Mouse (Mus musculus): Measurements from ENCODE around the gene Pou2f1. TPM values are rescaled to one million over a fixed set of nuclear protein-coding genes. Genes with fewer than 3 reads are reported as not detected.

Pou2f1 gene
- polyA plus RNA-seq, 1 experiment from 2014 or later: 19.6 TPM

DNA sequence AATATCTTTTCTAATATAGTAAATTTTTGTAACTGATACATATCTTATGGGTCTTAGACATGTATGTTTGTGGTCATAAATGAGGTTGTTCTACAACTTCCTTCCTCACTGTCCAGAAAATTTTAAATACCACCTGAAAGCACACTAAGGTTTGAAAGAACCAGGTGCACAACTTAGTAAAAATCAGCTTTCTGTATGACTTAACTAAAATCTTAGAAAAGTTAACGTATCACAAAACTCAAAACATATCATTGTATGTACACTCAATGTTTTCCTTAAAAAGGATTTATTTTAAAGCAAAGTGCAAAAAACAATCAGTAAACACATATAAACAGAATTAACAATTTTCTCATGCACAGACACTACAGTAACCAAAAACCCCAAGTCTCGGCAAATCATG is 69.6 kb downstream of the Pou2f1 start:
- 96% methylated on average over 2 of the region's 2 CpGs for WGBS
- Histone ChIP-seq H3K4me1 (peaks cover 21% of the 10 kb centered on the region; the same call in 1 of the 2 replicates), H3K36me3 (no peaks in the 10 kb centered on the region), H3K9me3 (no peaks in the 10 kb centered on the region), H3K27ac (no peak overlapping the region), H3K27me3 (replicated peaks) (no peaks in the 10 kb centered on the region), H3K4me2 (replicated peaks) (no peak overlapping the region), H3K9ac (no peak overlapping the region), H3K4me3 (no peak overlapping the region)
- ATAC-seq (ENCODE audit: low FRiP score, low read depth): no peak

DNA sequence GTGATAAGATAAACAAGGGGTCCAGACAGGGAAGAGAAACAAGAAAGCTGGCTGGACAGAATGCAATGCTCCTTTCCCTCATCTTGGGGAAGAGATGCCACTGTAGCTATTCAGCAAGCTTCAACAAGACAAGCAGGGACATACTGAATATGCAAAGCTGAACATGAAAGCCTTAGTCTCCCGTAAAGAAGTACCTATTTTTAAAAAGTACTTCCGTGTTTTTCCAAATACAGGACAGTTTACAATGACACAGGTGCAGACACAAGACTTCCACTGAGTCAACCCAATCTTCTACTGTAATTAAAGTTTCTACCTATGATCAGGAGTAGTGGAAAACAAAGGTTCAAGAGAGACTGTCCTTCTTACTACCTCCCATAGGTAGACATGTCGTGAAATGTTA is 72.0 kb downstream of the Pou2f1 start:
- H3K4me2 ChIP-seq (replicated peaks): no peak overlapping the region
- WGBS: 92% methylated on average over 3 of the region's 3 CpGs
- peaks cover 10% of the 10 kb centered on the region; the same call in 1 of the 2 replicates for H3K4me1 ChIP-seq
- H3K9me3 ChIP-seq: no peaks in the 10 kb centered on the region
- H3K9ac ChIP-seq: no peak overlapping the region
- no peak overlapping the region for H3K27ac ChIP-seq
- no peak overlapping the region for H3K4me3 ChIP-seq
- no peaks in the 10 kb centered on the region for H3K36me3 ChIP-seq
- ATAC-seq (ENCODE audit: low FRiP score, low read depth): no peak
- H3K27me3 ChIP-seq (replicated peaks): no peaks in the 10 kb centered on the region

GRCm38 (mm10) chr1:165927507-165928279 is 74.8 kb downstream of the Pou2f1 start:
- Histone ChIP-seq H3K27ac (no peak overlapping the region), H3K4me1 (no peaks in the 10 kb centered on the region), H3K9me3 (no peaks in the 10 kb centered on the region), H3K27me3 (replicated peaks) (no peaks in the 10 kb centered on the region), H3K4me3 (no peak overlapping the region), H3K9ac (no peak overlapping the region), H3K36me3 (no peaks in the 10 kb centered on the region), H3K4me2 (replicated peaks) (no peak overlapping the region)
- 94% methylated on average over 7 of the region's 7 CpGs for WGBS
- ATAC-seq (ENCODE audit: low FRiP score, low read depth): no peak

DNA sequence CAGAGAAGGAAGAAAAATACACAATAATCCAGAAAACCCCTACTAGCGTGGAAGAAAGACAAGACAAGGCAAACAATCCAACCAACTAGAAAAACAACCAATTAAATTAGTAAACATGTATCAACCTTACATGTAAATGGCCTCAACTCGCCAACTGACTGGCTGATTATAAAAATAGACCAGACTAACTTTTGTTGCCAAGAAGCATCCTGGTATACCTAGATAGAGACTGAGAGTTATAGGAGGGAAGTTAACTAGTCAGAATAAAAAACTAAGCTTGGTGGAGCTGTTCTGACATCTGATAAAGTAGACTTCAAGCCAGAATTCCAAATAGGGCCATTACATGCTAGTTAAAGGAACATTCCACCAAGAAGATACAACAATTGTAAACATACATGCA is 77.3 kb downstream of the Pou2f1 start:
- no peak overlapping the region for H3K9ac ChIP-seq
- no peak for ATAC-seq (ENCODE audit: low FRiP score, low read depth)

GRCm38 (mm10) chr1:165922488-165922887 is 80.0 kb downstream of the Pou2f1 start:
- Histone ChIP-seq H3K27ac (no peak overlapping the region), H3K4me1 (no peaks in the 10 kb centered on the region), H3K4me2 (replicated peaks) (no peak overlapping the region), H3K36me3 (no peaks in the 10 kb centered on the region), H3K9me3 (no peaks in the 10 kb centered on the region), H3K27me3 (replicated peaks) (no peaks in the 10 kb centered on the region), H3K4me3 (no peak overlapping the region), H3K9ac (no peak overlapping the region)
- WGBS: 91% methylated on average over 1 of the region's 1 CpGs
- ATAC-seq (ENCODE audit: low FRiP score, low read depth): no peak

More for the DNA sequence above, 77.3 kb downstream of the Pou2f1 start:
- Histone ChIP-seq H3K27me3 (replicated peaks) (no peaks in the 10 kb centered on the region), H3K4me1 (no peaks in the 10 kb centered on the region), H3K4me2 (replicated peaks) (no peak overlapping the region), H3K36me3 (no peaks in the 10 kb centered on the region), H3K9me3 (no peaks in the 10 kb centered on the region), H3K27ac (no peak overlapping the region), H3K4me3 (no peak overlapping the region)
- WGBS: 95% methylated on average over 2 of the region's 2 CpGs

DNA sequence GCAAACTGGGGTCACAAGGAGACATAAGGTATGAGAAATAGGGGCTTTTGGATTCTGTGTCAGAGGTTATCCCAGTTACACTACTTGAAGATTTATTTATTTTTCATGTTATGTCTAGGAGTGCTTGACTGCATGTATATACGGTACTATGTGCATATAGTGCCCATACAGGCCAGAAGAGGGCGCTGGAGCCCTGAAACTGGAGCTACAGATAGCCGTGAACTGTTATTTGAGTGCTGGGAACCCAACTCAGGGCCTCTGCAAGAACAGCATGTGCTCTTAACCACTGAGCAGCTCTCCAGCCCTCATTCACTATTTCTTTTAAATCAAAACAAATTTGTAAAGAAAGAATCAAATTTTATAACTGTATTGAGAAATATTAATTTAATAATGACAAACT is 81.5 kb downstream of the Pou2f1 start:
- Histone ChIP-seq H3K27me3 (replicated peaks) (no peaks in the 10 kb centered on the region), H3K4me2 (replicated peaks) (no peak overlapping the region), H3K27ac (no peak overlapping the region), H3K9me3 (no peaks in the 10 kb centered on the region), H3K36me3 (peaks cover 9% of the 10 kb centered on the region; the same call in 1 of the 2 replicates), H3K4me3 (no peak overlapping the region), H3K4me1 (no peaks in the 10 kb centered on the region), H3K9ac (no peak overlapping the region)
- 72% methylated on average over 3 of the region's 3 CpGs for WGBS
- no peak for ATAC-seq (ENCODE audit: low FRiP score, low read depth)

DNA sequence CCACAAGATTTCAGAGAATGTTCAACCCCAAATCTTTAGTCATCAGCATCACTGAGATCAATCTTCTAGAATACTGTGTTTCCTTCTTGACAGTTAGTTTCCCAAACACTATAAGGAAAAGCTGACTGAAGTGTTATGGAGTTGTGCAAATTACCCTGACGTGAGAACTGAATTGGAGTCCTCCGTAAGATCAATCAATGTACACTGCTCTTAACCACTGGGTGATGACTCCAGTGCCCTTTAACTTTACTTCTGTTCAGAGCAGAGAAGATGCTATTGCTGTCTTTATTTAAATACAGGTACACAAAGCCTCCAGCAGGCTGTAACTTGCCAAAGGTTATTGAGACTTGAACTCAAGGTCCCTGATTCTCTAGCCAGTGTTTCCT is 88.1 kb downstream of the Pou2f1 start:
- ATAC-seq (ENCODE audit: low FRiP score, low read depth): peak; percentile 53; the same call in 1 of the 2 replicates
- peaks cover 4% of the 10 kb centered on the region; the same call in 1 of the 2 replicates for H3K4me1 ChIP-seq
- no peak overlapping the region for H3K27ac ChIP-seq
- H3K9ac ChIP-seq: no peak overlapping the region
- no peaks in the 10 kb centered on the region for H3K9me3 ChIP-seq
- H3K4me2 ChIP-seq (replicated peaks): no peak overlapping the region
- H3K27me3 ChIP-seq (replicated peaks): no peaks in the 10 kb centered on the region
- no peak overlapping the region for H3K4me3 ChIP-seq
- H3K36me3 ChIP-seq: peaks cover 19% of the 10 kb centered on the region; the same call in 1 of the 2 replicates
- WGBS: 44% methylated on average over 2 of the region's 2 CpGs

DNA sequence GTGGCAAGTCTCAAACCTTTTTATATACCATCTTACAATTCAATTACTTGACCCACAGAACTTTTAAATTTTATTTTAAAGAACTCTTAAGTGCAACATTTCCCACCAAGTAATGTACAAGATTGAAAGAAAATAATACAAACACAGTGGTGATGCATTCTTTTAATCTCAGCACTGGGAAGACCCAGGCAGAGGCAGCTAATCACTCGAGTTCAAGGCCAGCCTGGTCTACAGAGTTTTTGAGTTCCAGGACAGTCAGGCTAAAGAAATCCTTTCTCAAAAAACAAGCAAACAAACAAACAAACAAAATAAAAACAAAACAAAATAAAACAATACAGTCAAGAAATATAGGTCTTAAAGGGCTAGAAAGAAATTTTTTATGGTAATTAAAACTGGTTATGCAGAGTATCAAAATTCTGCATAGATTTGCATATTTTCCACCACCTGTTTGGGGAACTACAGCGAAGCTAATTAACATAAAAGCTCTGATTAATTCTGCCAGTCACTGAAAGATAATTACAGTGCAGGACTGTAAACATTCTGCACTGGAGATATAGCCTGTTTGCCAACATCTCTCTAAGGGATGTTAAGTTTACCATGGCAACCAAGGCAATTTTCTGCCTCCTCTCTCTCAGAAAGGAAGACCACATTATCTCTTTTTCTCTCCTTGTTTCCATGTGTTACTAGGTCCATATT is 88.6 kb downstream of the Pou2f1 start:
- H3K4me3 ChIP-seq: no peak overlapping the region
- no peak overlapping the region for H3K4me2 ChIP-seq (replicated peaks)
- peaks cover 19% of the 10 kb centered on the region; the same call in 1 of the 2 replicates for H3K36me3 ChIP-seq
- H3K9me3 ChIP-seq: no peaks in the 10 kb centered on the region
- peaks cover 4% of the 10 kb centered on the region; the same call in 1 of the 2 replicates for H3K4me1 ChIP-seq
- no peaks in the 10 kb centered on the region for H3K27me3 ChIP-seq (replicated peaks)
- no peak overlapping the region for H3K9ac ChIP-seq
- WGBS: 64% methylated on average over 2 of the region's 2 CpGs
- peak; percentile 85 for ATAC-seq (ENCODE audit: low FRiP score, low read depth)
- H3K27ac ChIP-seq: no peak overlapping the region

DNA sequence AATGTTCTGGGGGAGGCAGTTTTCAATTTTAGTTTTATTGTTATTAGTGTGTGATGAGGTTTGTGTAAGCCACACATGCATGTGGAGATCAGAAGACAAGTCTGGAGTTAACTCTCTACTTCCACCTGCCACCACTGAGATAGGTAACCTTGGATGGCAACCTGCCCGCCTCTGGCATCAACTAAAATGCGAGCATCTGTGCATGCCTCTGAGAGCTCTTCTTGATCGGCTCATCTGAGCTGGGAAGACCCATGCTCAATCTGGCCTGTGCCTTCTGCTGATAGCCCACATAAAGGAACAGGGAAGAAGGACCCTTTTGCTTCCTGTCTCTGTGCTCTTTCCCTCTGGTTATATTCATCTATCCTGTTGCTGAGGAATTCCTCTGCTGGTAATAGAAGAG is 93.0 kb downstream of the Pou2f1 start:
- Histone ChIP-seq H3K9ac (no peak overlapping the region), H3K9me3 (no peaks in the 10 kb centered on the region), H3K36me3 (peaks cover 27% of the 10 kb centered on the region), H3K4me1 (peaks cover 2% of the 10 kb centered on the region; the same call in 1 of the 2 replicates), H3K4me3 (no peak overlapping the region), H3K27me3 (replicated peaks) (no peaks in the 10 kb centered on the region), H3K27ac (no peak overlapping the region), H3K4me2 (replicated peaks) (no peak overlapping the region)
- 91% methylated on average over 3 of the region's 3 CpGs for WGBS
- no peak for ATAC-seq (ENCODE audit: low FRiP score, low read depth)

DNA sequence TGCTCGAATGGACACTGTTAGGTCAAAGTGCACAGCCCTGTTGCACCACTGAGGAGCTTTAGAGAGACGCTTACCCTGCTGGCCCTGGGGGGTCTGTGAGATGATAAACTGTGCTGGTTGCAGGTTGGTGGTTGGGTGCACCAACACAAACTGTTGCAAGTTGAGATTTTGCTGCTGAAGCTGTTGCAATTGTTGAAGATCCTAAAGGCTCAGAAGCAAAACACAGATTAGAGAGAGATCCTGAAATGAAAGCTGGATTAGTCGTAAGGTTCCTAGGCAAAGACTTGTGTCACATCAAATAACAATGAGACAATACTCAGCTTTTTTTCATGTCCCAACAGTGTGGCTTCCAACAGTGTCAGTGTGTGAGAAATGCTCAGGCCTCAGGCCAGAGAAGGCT is 93.7 kb downstream of the Pou2f1 start:
- Histone ChIP-seq H3K4me2 (replicated peaks) (no peak overlapping the region), H3K27me3 (replicated peaks) (no peaks in the 10 kb centered on the region), H3K9me3 (no peaks in the 10 kb centered on the region), H3K4me1 (no peaks in the 10 kb centered on the region), H3K27ac (no peak overlapping the region), H3K4me3 (no peak overlapping the region), H3K36me3 (peaks cover 29% of the 10 kb centered on the region), H3K9ac (no peak overlapping the region)
- ATAC-seq (ENCODE audit: low FRiP score, low read depth): no peak
- WGBS: 80% methylated on average over 3 of the region's 3 CpGs

DNA sequence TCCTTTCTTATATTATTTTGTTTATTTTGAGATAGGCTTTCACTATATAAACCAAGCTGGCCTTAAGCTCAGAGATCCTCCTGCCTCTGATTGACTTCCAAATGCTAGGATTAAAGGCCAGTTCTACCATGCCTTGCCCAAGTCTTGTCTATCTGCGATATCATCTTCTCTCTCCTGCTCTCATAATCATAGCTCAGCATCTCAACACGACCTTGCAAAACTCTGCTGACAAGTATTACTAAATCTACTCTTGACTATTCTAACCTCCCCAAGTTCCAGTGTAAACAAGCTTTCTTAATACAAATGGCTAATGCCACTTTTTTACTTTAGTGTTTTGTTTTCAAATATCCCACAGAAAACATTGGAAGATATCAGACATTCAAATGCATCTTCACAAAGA is 94.3 kb downstream of the Pou2f1 start:
- Histone ChIP-seq H3K36me3 (peaks cover 32% of the 10 kb centered on the region), H3K9ac (no peak overlapping the region), H3K4me1 (no peaks in the 10 kb centered on the region), H3K4me3 (no peak overlapping the region), H3K27ac (no peak overlapping the region), H3K4me2 (replicated peaks) (no peak overlapping the region), H3K27me3 (replicated peaks) (no peaks in the 10 kb centered on the region), H3K9me3 (no peaks in the 10 kb centered on the region)
- ATAC-seq (ENCODE audit: low FRiP score, low read depth): no peak
- 99% methylated on average over 2 of the region's 2 CpGs for WGBS

- WGBS: 66% methylated on average over 1 of the region's 1 CpGs
- no peak for ATAC-seq (ENCODE audit: low FRiP score, low read depth)
- no peaks in the 10 kb centered on the region for H3K27me3 ChIP-seq (replicated peaks)
- H3K36me3 ChIP-seq: peaks cover 36% of the 10 kb centered on the region
- no peak overlapping the region for H3K4me3 ChIP-seq
- no peak overlapping the region for H3K27ac ChIP-seq
- no peaks in the 10 kb centered on the region for H3K9me3 ChIP-seq
- no peaks in the 10 kb centered on the region for H3K4me1 ChIP-seq
- no peak overlapping the region for H3K4me2 ChIP-seq (replicated peaks)
- H3K9ac ChIP-seq: no peak overlapping the region
Observed at GRCm38 (mm10) chr1:165903596-165903995, 98.9 kb downstream of the Pou2f1 start.

All from neural tube, embryonic 12.5 days (tissue).